Mouse (Mus musculus) B cell, adult 67 days (primary cell): ENCODE results near the gene Lamtor2. TPM values are rescaled to one million over a fixed set of nuclear protein-coding genes. Genes with fewer than 3 reads are reported as not detected.

Source experiments
- total RNA-seq, 2 experiments: library from RNA; stranded (reverse); gene quantifications; 4 replicates each; pipeline ENCODE4 v1.2.4; 2023

Gene Lamtor2
- total RNA-seq = 100 to 1,000 TPM in 1 of 2 experiments, 10 to 100 TPM in 1; 84.6 to 103 TPM

DNA sequence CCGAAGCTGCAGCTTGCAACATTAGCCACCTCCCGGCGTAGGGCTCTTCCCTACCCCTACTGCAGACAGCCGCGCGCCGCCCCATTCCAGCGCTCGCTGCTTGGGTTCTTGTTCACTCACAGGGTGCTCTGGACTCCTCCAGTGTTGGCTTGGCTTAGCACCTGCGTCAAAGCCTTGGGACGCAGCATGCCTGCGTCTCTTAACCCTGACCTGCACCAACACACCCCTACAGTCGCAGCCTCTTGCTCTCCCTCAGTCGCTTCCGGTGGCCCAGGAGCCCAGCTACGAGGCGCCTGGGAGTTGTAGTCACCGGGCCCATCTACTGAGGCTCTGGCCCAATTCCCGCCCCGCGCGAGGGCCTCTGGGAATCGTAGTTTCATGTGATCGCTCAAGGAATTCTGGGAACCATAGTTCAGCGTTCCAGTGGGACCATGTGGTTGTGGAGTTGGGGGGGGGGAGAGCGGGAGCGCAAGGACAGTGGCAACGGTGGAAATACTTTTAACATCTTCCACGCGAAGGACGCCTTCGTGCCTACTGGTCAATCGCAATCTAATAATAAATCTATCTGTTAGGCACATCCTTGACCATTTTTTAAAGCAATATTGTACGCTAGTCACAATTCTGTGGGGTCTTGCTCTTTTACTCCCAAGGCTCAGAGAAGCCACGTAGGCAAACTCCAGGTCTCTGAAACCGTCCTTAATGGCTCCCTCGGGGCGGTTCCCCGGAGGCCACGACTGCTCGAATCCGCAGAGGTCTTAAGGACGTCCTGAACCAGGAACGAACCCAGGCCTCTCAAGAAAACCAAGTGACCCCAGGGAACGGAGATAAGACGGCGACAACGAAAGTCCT lies at the start of gene Lamtor2:
Gene Lamtor2, minus strand, starts transcription at position 399 of the 849 bp plus-strand sequence.

DNA sequence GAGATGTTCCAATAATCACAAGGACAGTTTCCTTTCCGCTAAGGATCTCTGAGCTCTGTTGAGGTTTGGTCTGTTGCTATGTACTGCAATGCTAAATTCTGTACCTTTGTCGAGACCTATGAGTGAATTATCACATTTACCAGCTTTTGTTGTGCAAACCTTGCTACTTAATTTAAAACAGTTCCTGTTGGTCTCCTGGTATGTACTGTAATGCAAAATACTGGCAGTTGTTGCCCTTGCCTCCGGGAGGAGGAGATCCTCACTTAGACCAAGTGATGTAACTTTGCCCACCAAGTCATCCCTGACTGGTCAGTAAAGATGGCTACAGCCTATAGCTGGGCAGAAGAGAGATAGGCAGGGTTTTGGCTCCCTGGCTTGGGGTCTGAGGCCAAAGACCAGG lies 22.7 kb upstream of the Lamtor2 start, which contains the start of gene Ssr2:
Gene Ssr2, plus strand, starts transcription at position 337 of the 400 bp plus-strand sequence.

DNA sequence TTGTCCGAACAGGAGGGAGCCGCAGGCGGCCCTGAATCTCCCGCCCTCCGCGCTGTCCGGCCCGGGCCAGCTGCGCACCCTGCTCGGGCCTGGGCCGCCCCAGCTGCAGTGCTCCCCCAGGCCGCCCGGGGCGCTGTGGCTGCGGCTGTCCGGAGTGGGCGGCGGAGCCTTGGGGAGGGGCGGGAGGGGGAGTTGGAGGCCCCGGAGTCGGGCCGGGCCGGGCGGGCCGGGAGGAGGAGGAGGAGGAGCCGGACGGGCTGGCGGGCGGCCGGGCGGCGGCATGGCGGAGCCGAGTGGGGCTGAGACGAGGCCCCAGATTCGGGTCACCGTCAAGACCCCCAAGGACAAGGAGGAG lies 628 bp upstream of the Lamtor2 start, which contains the start of gene Ubqln4:
Gene Ubqln4, plus strand, starts transcription at position 234 of the 355 bp plus-strand sequence.

DNA sequence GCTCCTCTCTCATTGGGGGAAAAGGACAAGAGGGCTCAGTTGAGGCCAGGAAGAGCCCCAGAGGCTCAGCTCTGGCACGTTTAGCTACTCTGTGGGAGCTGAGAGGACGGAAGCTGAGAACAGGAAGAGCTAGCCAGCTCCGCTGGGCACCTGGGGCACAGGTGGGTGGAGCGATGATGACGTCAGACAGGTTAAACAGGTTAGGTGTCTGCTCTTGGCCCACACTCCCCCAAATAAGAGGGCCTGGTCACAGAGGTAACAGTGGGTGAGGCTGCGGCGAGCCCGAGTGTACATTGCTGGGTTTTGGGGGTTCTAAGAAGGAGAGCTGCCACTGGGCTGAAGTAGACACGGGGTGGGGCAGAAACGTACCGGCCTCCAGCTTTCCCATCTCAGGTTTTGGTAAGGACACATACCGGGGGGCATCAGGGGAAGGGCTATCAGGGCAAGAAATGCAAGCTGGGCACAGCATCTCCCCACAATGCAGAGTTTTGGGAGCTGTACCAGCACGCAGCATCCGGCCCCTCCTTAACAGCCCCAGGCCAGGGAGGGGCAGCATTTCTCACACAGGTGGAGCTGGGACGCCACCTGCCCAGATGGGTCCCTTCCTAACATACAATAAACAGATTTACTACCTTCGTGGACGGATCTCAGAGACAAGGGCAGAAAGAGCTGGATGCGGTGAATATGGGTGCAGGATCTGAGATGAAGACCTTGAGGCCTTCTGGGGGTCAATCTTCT lies 4.5 kb downstream of the Lamtor2 start, which contains the start of gene Rab25:
Gene Rab25, minus strand, starts transcription at position 121 of the 738 bp plus-strand sequence.

DNA sequence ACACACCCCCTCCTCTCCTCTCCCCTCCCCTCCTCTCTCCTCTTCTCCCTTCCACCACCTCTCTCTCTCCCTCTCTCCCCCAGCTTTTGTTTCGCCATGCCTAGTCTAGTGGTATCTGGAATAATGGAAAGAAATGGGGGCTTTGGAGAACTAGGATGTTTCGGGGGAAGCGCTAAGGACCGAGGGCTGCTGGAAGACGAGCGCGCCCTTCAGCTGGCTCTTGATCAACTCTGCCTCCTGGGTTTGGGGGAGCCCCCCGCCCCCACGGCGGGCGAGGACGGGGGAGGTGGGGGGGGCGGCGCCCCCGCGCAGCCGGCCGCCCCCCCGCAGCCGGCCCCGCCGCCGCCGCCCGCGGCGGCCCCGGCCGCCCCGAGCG lies 20.6 kb downstream of the Lamtor2 start, which contains the start of gene Mex3a:
Gene Mex3a, plus strand, starts transcription at position 97 of the 376 bp plus-strand sequence.

DNA sequence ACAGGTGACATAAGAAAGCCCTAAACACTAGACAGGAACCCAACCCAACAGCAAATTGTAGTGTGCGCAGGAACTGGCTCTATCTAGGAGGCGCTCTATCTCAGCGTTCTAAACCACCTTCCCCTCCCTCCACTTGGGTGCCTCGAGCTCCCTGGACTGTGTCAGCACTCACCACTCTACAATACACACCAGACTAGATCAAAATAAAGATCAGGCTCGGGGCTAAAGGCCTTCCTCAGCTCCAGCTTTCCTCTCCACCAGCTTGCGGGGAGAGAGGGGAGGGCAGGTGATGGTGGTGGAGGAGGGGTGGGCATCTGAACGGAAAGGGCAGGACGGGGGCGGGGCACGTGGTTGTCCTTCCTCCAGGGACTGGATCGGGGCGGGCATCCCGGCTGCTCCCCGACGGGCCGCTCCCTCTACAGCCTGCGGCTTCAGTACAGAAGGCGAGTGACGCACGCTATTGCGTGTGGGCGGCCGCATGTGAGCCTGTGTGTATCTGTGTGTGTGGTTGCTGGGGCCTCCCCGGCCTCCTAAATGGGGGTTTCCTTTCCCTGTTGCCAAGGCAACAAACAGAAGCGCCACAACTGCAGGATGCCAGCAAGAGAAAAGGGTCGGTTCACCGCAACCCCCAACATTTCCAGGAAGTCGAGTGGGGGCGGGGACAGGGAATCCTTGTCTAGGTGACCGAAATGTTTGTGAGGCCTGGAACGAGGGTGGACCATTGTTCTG lies 43.0 kb downstream of the Lamtor2 start, which contains the start of gene Lmna:
Gene Lmna, minus strand, starts transcription at position 265 of the 729 bp plus-strand sequence.

Other genes with a start within 250 kb of the Lamtor2 start
- 100 to 1,000 TPM; 123 to 143 TPM for gene Glmp, start 228.1 kb downstream of the Lamtor2 start, total RNA-seq
- gene Tmem79, start 216.9 kb downstream of the Lamtor2 start, total RNA-seq = 1 to 10 TPM in 1 of 2 experiments, under 1 TPM in 1; 0.42 to 1.2 TPM
- 100 to 1,000 TPM; 144 TPM for gene Smg5, start 216.8 kb downstream of the Lamtor2 start, total RNA-seq
- gene Paqr6, start 188.5 kb downstream of the Lamtor2 start, total RNA-seq = 1 to 10 TPM; 3.7 to 4.6 TPM
- gene Bglap3, start 180.3 kb downstream of the Lamtor2 start, total RNA-seq = 1 to 10 TPM in 1 of 2 experiments, not detected in 1; 1.7 TPM
- gene Bglap2, start 174.4 kb downstream of the Lamtor2 start, total RNA-seq = not detected
- gene Bglap, start 168.6 kb downstream of the Lamtor2 start, total RNA-seq = not detected
- 10 to 100 TPM; 52.3 to 62.4 TPM for gene Pmf1, start 142.7 kb downstream of the Lamtor2 start, total RNA-seq
- gene Slc25a44, start 127.9 kb downstream of the Lamtor2 start, total RNA-seq = 10 to 100 TPM; 15.1 to 18.4 TPM
- 1 to 10 TPM; 1.8 to 3.5 TPM for gene Sema4a, start 91.9 kb downstream of the Lamtor2 start, total RNA-seq
- gene Lmna, start 43.1 kb downstream of the Lamtor2 start, total RNA-seq = 1 to 10 TPM; 2.7 to 8.9 TPM
- 1 to 10 TPM; 1.1 to 1.4 TPM for gene Mex3a, start 20.7 kb downstream of the Lamtor2 start, total RNA-seq
- gene Rab25, start 4.8 kb downstream of the Lamtor2 start, total RNA-seq = 1 to 10 TPM; 1.1 to 2.7 TPM
- gene Ubqln4, start 684 bp upstream of the Lamtor2 start, total RNA-seq = 10 to 100 TPM; 48.4 to 50.3 TPM
- 10 to 100 TPM; 70.8 to 73.9 TPM for gene Ssr2, start 22.8 kb upstream of the Lamtor2 start, total RNA-seq
- gene Arhgef2, start 52.9 kb upstream of the Lamtor2 start, total RNA-seq = 100 to 1,000 TPM; 275 to 277 TPM
- not detected for gene Rxfp4, start 100.1 kb upstream of the Lamtor2 start, total RNA-seq
- gene Khdc4, start 132.7 kb upstream of the Lamtor2 start, total RNA-seq = 100 to 1,000 TPM; 130 to 137 TPM
- gene Rit1, start 163.8 kb upstream of the Lamtor2 start, total RNA-seq = 10 to 100 TPM; 32.8 to 37.0 TPM
- gene Syt11, start 222.1 kb upstream of the Lamtor2 start, total RNA-seq = 1 to 10 TPM; 3.5 to 3.6 TPM